Mouse (Mus musculus) cerebellum, adult 2 months (tissue): Measurements from ENCODE around the gene Gpr15.

Source experiments
- CTCF ChIP-seq: fragments of 200-500 bp; IDR thresholded peaks from 2 replicates; pipeline ENCODE4 v1.5.1; 2011; ENCODE audit warnings: low read depth, mild to moderate bottlenecking, control low read depth, low read length, moderate library complexity, borderline replicate concordance; ENCODE audit not compliant: insufficient read depth
- POLR2A ChIP-seq: fragments of 200-500 bp; IDR thresholded peaks from 2 replicates; pipeline ENCODE4 v1.6.1; 2011; ENCODE audit warnings: low read length, control low read depth, borderline replicate concordance; ENCODE audit not compliant: insufficient read depth

GRCm38 (mm10) chr16:58678660-58679059 is 40.2 kb downstream of the Gpr15 start:
- no peak for TF ChIP-seq CTCF
- no peak for TF ChIP-seq POLR2A
